Mouse (Mus musculus): ENCODE results near the gene Rab11b. TPM values are rescaled to one million over a fixed set of nuclear protein-coding genes. Genes with fewer than 3 reads are reported as not detected.
A peak's percentile ranks its signal among the peaks of the same experiment; 100 is the strongest.

The Rab11b gene
- total RNA-seq, 2 experiments from 2014 or later: 208 to 255 TPM

DNA sequence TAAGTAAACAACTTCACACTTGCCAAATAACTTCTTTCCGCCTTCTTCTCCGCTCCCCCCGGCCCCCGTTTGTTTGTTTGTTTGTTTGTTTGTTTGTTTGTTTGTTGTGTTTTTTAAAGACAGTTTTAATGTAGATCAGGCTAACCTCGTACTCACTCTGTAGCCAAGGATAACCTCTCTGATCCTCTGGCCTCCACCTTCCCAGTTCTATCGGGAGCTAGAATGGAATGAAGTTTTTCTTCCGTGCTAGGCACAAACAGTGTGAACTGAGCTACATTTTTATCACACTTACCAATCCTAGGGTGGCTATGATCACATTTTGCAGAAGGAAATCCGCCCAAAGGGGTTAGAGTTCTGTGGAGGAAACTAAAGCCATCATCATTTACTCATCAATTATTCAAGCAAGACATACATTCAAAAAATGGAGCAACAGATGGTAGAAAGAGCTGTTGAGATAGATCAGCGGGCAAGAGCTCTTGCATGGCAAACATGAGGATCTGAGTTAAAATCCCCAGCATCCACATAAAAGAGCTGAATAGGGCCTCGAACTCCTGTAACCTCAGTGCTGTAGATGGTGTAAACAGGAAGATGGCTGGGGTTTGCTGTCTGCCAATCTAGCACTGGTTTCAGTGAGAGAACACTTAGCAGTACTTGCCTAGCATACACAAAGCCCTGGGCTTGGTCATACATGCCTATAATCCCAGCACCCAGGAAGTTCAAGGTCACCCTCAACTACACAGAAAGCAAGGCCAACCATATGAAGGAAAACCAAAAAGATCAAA, 41.2 kb downstream of the Rab11b start:
- DNase-seq (ENCODE audit: low spot score in 2 of 2): no peak

DNA sequence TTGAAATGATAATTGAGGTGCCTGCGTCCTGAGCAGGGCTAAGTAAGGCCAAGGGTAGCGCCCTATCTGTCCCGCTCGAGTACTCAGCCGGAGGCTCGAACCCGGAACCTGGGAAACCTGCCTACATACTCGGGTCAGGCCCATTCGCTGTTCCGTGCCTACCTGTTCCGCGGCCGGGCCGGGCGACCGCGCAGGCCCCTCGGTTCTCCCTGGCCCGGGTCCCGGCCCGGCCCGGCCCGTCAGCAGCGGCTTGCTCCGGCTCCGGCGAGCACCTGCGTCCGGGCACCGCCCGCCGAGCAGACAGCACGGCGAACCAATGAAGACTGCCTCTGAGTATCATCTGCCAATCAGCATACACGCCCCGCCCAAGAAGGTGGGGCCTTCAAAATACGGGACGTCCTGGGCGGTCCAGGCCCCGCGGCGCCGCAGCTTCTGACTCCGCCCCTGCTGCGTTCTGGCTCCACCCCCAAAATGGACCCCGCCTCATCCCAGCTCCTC, 41.9 kb downstream of the Rab11b start, which contains the start of gene March2:
Gene March2 (minus strand): TSS at position 287 of the 498 bp plus-strand sequence.
- peak; percentile 97 for DNase-seq (ENCODE audit: low spot score in 2 of 2)

DNA sequence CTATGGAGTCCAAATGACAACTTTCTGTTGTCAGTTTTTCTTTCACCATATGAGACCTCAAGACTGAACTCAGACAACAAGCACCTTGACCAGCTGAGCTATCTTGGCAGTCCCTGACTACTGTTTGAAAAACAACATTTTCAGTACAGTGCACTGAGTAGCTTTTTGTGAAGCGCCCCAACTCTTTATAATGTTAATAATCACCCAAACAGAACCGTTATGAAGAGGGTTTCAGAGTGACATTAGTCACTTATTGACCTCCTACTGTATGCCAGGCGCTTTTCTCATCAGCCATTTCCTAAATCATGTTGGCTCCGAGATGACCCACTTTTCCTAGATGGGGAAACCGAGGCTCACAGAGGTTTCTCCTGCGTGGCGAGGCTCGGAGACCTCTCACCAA, 42.3 kb downstream of the Rab11b start:
- DNase-seq (ENCODE audit: low spot score in 2 of 2): no peak

DNA sequence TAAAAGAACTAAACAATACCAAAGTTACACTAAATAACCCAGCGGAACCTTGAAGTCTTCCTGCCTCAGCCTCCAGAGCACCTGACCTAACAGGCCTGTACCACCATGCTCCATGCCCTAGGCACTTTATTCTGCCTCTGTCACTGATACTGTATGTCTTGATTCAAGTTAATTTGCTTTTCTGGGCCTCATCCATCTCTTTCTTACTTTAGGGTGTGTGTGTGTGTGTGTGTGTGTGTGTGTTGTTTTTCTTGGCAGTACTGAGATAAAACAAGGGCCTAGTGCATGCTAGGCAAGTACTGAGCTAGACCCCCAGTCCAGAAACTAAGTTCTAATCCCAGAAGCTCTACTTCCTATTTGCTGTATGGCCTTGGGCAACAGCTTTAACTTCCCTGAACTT, 43.1 kb downstream of the Rab11b start:
- no peak for DNase-seq (ENCODE audit: low spot score in 2 of 2)

DNA sequence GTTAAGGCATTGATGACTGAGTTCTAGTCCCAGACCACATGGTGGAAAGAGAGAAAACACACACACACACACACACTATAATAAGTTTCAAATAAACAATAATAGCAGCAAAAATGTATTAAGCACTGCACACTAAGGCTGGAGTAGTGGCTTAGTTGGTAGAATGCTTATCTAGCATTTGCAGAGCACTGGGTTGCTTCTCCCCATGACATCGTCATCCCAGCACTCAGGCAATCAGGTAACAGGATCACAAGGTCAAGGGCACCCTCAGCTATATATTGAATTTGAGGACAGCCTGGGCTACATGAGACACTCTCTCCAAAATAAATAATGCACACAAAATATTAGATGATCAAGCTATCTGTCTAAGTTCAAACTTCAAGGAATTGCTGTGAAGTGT, 45.6 kb downstream of the Rab11b start:
- no peak for DNase-seq (ENCODE audit: low spot score in 2 of 2)

DNA sequence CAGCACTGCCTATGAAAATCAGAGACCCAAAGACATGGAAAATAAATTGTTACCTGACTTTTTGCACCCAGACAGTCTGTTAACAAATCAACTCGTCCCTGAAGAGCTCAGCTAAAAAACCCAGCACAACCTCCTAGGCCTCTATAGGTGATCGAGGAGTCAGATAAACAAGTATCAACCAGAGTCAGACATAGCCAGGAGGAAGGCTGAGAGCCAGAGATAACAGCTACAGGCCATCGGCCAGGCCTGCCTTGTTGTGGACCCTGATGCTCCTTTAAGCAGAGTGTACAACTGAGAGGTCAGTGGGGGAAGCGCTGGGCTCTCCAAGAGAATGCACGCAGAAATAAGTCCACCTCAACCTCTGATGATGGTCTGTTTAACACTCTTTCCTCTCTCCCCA, 47.1 kb downstream of the Rab11b start:
- DNase-seq (ENCODE audit: low spot score in 2 of 2): no peak

DNA sequence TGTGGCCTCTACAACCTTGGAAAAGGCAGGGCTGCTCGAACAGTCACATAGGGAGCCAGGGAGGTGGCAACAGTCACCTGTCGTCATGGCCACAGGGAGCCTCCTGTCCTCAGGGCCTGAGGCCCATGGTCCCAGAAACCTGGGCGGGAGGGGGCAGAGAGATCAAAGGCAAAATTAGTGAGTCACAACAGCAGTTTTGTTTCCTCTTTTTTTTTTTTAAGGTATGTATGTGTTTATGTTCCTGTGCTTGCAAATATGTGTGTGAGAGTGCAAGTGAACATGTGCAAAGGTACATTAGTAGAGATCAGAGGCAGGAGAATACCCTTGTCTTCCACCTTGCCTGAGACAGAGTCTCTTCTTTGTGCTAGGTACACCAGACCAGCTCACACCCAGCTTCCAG, 50.5 kb downstream of the Rab11b start:
- DNase-seq (ENCODE audit: low spot score in 2 of 2): no peak

DNA sequence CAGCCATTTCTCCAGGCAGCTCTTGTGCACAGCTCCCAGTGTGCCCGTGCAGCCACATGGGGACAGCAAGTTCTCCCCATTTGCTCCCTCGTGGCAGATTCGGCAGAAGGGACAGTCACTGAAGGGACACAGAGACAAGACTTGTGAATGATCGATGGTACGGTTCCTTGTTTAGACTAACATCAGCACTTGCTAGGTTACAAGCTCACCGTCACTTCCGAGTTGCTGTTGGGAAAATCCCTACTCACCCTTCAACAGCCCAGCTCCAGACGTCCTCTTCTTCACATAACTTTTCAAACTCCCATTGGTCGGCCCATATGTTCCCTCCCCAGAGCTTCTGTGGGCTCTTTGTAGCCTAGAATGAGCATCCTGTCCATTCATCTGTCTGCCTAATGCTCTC, 57.2 kb downstream of the Rab11b start:
- no peak for DNase-seq (ENCODE audit: low spot score in 2 of 2)

DNA sequence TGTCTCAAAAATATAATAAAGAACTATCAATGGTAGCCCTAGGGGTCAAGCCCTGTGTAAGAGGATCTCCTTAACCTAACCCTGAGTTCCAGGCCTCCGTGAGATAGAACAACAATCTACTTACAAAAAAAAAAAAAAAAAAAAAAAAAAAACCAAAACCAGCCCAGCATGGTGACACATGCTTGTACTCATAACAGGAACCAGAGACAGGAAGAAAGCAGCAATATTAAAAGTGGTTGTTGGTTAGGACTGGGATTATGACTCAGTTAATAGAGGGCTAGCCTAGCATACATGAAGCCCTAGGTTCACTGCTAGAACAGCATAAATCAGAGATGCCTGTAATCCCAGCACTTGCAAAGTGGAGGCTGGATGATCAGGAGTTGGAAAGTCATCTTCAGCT, 58.2 kb downstream of the Rab11b start:
- DNase-seq (ENCODE audit: low spot score in 2 of 2): no peak

DNA sequence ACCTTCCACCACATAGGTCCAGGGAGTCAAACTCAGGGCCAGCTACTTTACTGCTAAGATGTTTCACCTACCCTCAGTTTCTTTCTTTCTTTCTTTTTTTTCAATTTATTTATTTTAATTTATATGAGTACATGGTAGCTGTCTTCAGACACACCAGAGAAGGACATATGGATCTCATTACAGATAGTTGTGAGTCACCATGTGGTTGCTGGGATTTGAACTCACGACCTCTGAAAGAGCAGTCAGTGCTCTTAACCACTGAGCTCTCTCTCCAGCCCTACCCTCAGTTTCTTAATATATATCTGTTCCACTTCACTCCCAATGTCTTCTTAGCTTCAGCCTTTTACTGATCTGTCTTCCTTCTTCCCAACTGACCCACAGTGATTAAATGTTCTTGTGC, 64.9 kb downstream of the Rab11b start:
- no peak for DNase-seq (ENCODE audit: low spot score in 2 of 2)

Other genes starting within 250 kb of the Rab11b start
- 10 to 100 TPM; 20.4 to 21.7 TPM for gene Adamts10, start 236.3 kb downstream of the Rab11b start, total RNA-seq (2021)
- 1 to 10 TPM; 3.2 to 5.8 TPM for gene Myo1f, start 204.8 kb downstream of the Rab11b start, total RNA-seq (2021)
- 10 to 100 TPM; 28.9 to 31.8 TPM for gene Zfp414, start 131.4 kb downstream of the Rab11b start, total RNA-seq (2021)
- under 1 TPM in 1 of 2 experiments, not detected in 1; 0.38 TPM for gene Pram1, start 122.5 kb downstream of the Rab11b start, total RNA-seq (2021)
- 100 to 1,000 TPM; 169 to 184 TPM for gene Hnrnpm, start 73.7 kb downstream of the Rab11b start, total RNA-seq (2021)
- 100 to 1,000 TPM; 122 to 124 TPM for gene March2, start 41.9 kb downstream of the Rab11b start, total RNA-seq (2021)
- gene Angptl4, start 21.3 kb upstream of the Rab11b start, total RNA-seq (2021): 100 to 1,000 TPM in 1 of 2 experiments, 10 to 100 TPM in 1; 47.8 to 111 TPM
- gene Kank3, start 50.0 kb upstream of the Rab11b start, total RNA-seq (2021): 10 to 100 TPM; 66.2 to 93.4 TPM
- 1,000 to 10,000 TPM; 1,292 to 1,451 TPM for gene Rps28, start 64.0 kb upstream of the Rab11b start, total RNA-seq (2021)
- gene Ndufa7, start 64.0 kb upstream of the Rab11b start, total RNA-seq (2021): 100 to 1,000 TPM; 487 to 498 TPM
- 10 to 100 TPM; 24.0 to 39.7 TPM for gene Cd320, start 82.6 kb upstream of the Rab11b start, total RNA-seq (2021)
- gene Gm7029, start 113.3 kb upstream of the Rab11b start, total RNA-seq (2021): not detected
- 1 to 10 TPM in 1 of 2 experiments, under 1 TPM in 1; 0.86 to 1.8 TPM for gene Kifc1, start 130.1 kb upstream of the Rab11b start, total RNA-seq (2021)
- gene Platr17, start 144.6 kb upstream of the Rab11b start, total RNA-seq (2021): not detected
- gene Daxx, start 148.9 kb upstream of the Rab11b start, total RNA-seq (2021): 10 to 100 TPM; 25.5 to 29.7 TPM
- 100 to 1,000 TPM; 179 to 234 TPM for gene Tapbp, start 155.4 kb upstream of the Rab11b start, total RNA-seq (2021)
- gene Zbtb22, start 155.4 kb upstream of the Rab11b start, total RNA-seq (2021): 10 to 100 TPM; 20.3 to 23.3 TPM
- 10 to 100 TPM; 42.8 to 46.3 TPM for gene Rgl2, start 169.0 kb upstream of the Rab11b start, total RNA-seq (2021)
- gene Pfdn6, start 179.8 kb upstream of the Rab11b start, total RNA-seq (2021): 10 to 100 TPM; 79.6 to 90.7 TPM
- 10 to 100 TPM; 29.2 to 35.7 TPM for gene Wdr46, start 180.1 kb upstream of the Rab11b start, total RNA-seq (2021)
- gene B3galt4, start 191.0 kb upstream of the Rab11b start, total RNA-seq (2021): 1 to 10 TPM; 3.9 to 5.0 TPM
- gene Vps52, start 195.3 kb upstream of the Rab11b start, total RNA-seq (2021): 10 to 100 TPM; 51.1 to 53.5 TPM
- gene Rps18, start 195.5 kb upstream of the Rab11b start, total RNA-seq (2021): 100 to 1,000 TPM; 672 to 676 TPM
- 1,000 to 10,000 TPM in 1 of 2 experiments, 100 to 1,000 TPM in 1; 550 to 1,344 TPM for gene H2-K1, start 239.8 kb upstream of the Rab11b start, total RNA-seq (2021)

Data from adrenal gland, adult 18-20 months (tissue).